Mouse (Mus musculus): ENCODE measurements at regions not wholly inside any gene's neighbourhood (a gene's known extent, or its start where the extent isn't known, plus 50 kb on each side); places are given as distances from the start of the nearest gene placed in this dataset.

GRCm38 (mm10) chr2:131436149-131436548 is 55.1 kb upstream of the Smox start:
- DNase-seq: no peak

- no peak for DNase-seq
Measured at GRCm38 (mm10) chr2:131430474-131430873, 60.8 kb upstream of the Smox start.

GRCm38 (mm10) chr2:131428089-131428488 is 63.2 kb upstream of the Smox start:
- DNase-seq: no peak

- DNase-seq: no peak
Measured at GRCm38 (mm10) chr2:131426941-131427340, 64.4 kb upstream of the Smox start.

- DNase-seq: no peak
Measured at GRCm38 (mm10) chr2:131423616-131424320, 67.5 kb upstream of the Smox start.

GRCm38 (mm10) chr2:131422907-131423445 is 68.3 kb upstream of the Smox start:
- DNase-seq: peak; percentile 89

GRCm38 (mm10) chr2:131418130-131418529 is 65.4 kb upstream of the Rnf24 start:
- no peak for DNase-seq

- DNase-seq: no peak
Measured at GRCm38 (mm10) chr2:131417472-131417871, 64.8 kb upstream of the Rnf24 start.

- DNase-seq: peak; percentile 63
Measured at GRCm38 (mm10) chr2:131416482-131416881, 63.8 kb upstream of the Rnf24 start.

- no peak for DNase-seq
Measured at GRCm38 (mm10) chr2:131410906-131411520, 58.3 kb upstream of the Rnf24 start.

GRCm38 (mm10) chr2:131407337-131407736 is 54.6 kb upstream of the Rnf24 start:
- DNase-seq: no peak

GRCm38 (mm10) chr2:131404218-131404555 is 51.5 kb upstream of the Rnf24 start:
- no peak for DNase-seq

- no peak for DNase-seq
Measured at GRCm38 (mm10) chr2:131403543-131404217, 51.0 kb upstream of the Rnf24 start.
